Mouse (Mus musculus) erythroblast, embryonic 14.5 days (primary cell): Measurements from ENCODE around the gene Top2b.

Experiments used
- GATA1 ChIP-seq: IDR thresholded peaks from 2 replicates; pipeline ENCODE4 v1.6.1; 2012; ENCODE audit warnings: low read length, inconsistent platforms, mixed read lengths
- TAL1 ChIP-seq: IDR thresholded peaks from 3 replicates; pipeline ENCODE4 v1.6.1; 2012; ENCODE audit warnings: low read length, inconsistent platforms, mixed read lengths

DNA sequence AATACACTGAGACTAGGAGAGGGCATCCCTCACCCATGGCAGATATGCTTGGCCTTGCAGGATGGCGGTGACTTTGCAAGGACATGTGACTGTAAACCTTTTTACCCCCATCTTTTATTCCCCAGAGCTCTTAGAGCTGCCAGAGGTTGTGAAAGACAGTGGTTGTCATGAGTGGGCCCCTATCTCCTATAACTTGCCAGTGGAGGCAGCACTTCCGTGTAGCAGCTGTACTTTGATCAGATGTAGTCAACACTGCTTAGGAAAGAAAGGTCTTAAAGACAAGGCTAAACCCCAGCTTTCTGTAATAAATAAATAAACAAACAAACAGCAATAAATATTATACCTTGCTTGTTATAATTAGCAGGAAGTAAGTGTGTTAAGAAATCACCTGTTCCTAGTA lies 45.2 kb upstream of the Top2b start:
- TF ChIP-seq TAL1 (no peak), GATA1 (no peak)
